Mouse (Mus musculus) MEL (cell line): ENCODE measurements around the gene Ep400. TPM values are rescaled to one million over a fixed set of nuclear protein-coding genes. Genes with fewer than 3 reads are reported as not detected.
A peak's percentile ranks its signal among the peaks of the same experiment; 100 is the strongest.

Source experiments
- DNase-seq: peaks from one replicate; pipeline ENCODE4 v3.0.0; 2011; ENCODE audit warnings: low read depth, low spot score
- H3K27ac ChIP-seq: 2 replicates; pipeline ENCODE4 v1.5.1; 2012; ENCODE audit warnings: low read depth, mild to moderate bottlenecking, control low read depth, low read length, moderate library complexity; ENCODE audit not compliant: control insufficient read depth
- H3K27me3 ChIP-seq, 2 experiments: fragments of 150-350 bp in 1 of 2; sonication (generic) in 1 of 2; 2 replicates each; pipeline ENCODE4 v1.6.1; 2012; ENCODE audit warnings: low read length in 2 of 2, mild to moderate bottlenecking in 2 of 2, improper control_type of control experiment in 1 of 2, moderate library complexity in 1 of 2; ENCODE audit not compliant: insufficient read depth in 2 of 2, control insufficient read depth in 1 of 2
- H3K36me3 ChIP-seq, 2 experiments: 2 replicates each; pipeline ENCODE4 v1.6.1; 2012 to 2014; ENCODE audit warnings: low read length in 2 of 2, improper control_type of control experiment in 1 of 2, inconsistent platforms in 1 of 2, mild to moderate bottlenecking in 1 of 2; ENCODE audit not compliant: insufficient read depth in 2 of 2, control insufficient read depth in 1 of 2
- H3K4me1 ChIP-seq, 2 experiments: fragments of 150-350 bp in 1 of 2; sonication (generic) in 1 of 2; 2 replicates each; pipeline ENCODE4 v1.6.1; 2012; ENCODE audit warnings: low read length in 2 of 2, improper control_type of control experiment in 1 of 2, mild to moderate bottlenecking in 1 of 2; ENCODE audit not compliant: insufficient read depth in 2 of 2, control insufficient read depth in 1 of 2
- H3K4me3 ChIP-seq, 2 experiments: fragments of 150-350 bp in 1 of 2; sonication (generic) in 1 of 2; 2 replicates each; pipeline ENCODE4 v1.5.1; 2012; ENCODE audit warnings: low read depth in 2 of 2, low read length in 2 of 2, mild to moderate bottlenecking in 2 of 2, moderate library complexity in 2 of 2, control low read depth in 1 of 2, improper control_type of control experiment in 1 of 2; ENCODE audit not compliant: control insufficient read depth in 1 of 2, insufficient read depth in 1 of 2
- H3K79me2 ChIP-seq: 2 replicates; pipeline ENCODE4 v1.6.1; 2012; ENCODE audit warnings: mild to moderate bottlenecking, low read length, moderate library complexity; ENCODE audit not compliant: control insufficient read depth, poor library complexity, insufficient read depth
- H3K9ac ChIP-seq: 2 replicates; pipeline ENCODE4 v1.6.1; 2012; ENCODE audit warnings: low read depth, mild to moderate bottlenecking, control low read depth, low read length, moderate library complexity; ENCODE audit not compliant: control insufficient read depth, poor library complexity, severe bottlenecking
- H3K9me3 ChIP-seq: fragments of 150-350 bp; sonication (generic); replicated peaks from 2 replicates; pipeline ENCODE4 v1.6.1; 2012; ENCODE audit warnings: mild to moderate bottlenecking, low read length, improper control_type of control experiment, moderate library complexity; ENCODE audit not compliant: insufficient read depth
- CHD1 ChIP-seq: IDR thresholded peaks from 2 replicates; pipeline ENCODE4 v1.6.1; 2012; ENCODE audit warnings: low read depth, mild to moderate bottlenecking, inconsistent platforms, low read length, improper control_type of control experiment
- E2F4 ChIP-seq: IDR thresholded peaks from 2 replicates; pipeline ENCODE4 v1.6.1; 2011; ENCODE audit warnings: low read depth, low read length, improper control_type of control experiment, borderline replicate concordance
- EP300 ChIP-seq, 2 experiments: IDR thresholded peaks; 2 replicates each; pipeline ENCODE4 v1.6.1; 2011; ENCODE audit warnings: improper control_type of control experiment in 2 of 2, low read length in 2 of 2, low read depth in 1 of 2, mild to moderate bottlenecking in 1 of 2
- GATA1 ChIP-seq: IDR thresholded peaks from 2 replicates; pipeline ENCODE4 v1.6.1; 2011; ENCODE audit warnings: low read depth, low read length, improper control_type of control experiment
- KAT2A ChIP-seq: conservative IDR thresholded peaks from 2 replicates; pipeline ENCODE4 v1.6.1; 2012; ENCODE audit warnings: low read depth, low read length, improper control_type of control experiment, inconsistent platforms
- MAX ChIP-seq: IDR thresholded peaks from 2 replicates; pipeline ENCODE4 v1.6.1; 2011; ENCODE audit warnings: low read length, improper control_type of control experiment
- MAZ ChIP-seq: IDR thresholded peaks from 2 replicates; pipeline ENCODE4 v1.6.1; 2012; ENCODE audit warnings: low read depth, mild to moderate bottlenecking, inconsistent platforms, low read length, improper control_type of control experiment
- MEF2A ChIP-seq: IDR thresholded peaks from 2 replicates; pipeline ENCODE4 v1.6.1; 2014; ENCODE audit warnings: low read depth, mild to moderate bottlenecking, inconsistent platforms, low read length, improper control_type of control experiment; ENCODE audit not compliant: poor library complexity, insufficient replicate concordance, severe bottlenecking; ENCODE audit errors: extremely low read depth
- MXI1 ChIP-seq: IDR thresholded peaks from 2 replicates; pipeline ENCODE4 v1.6.1; 2011; ENCODE audit warnings: mild to moderate bottlenecking, low read depth, low read length, improper control_type of control experiment
- NELFE ChIP-seq: IDR thresholded peaks from 2 replicates; pipeline ENCODE4 v1.6.1; 2011; ENCODE audit warnings: low read depth, low read length, improper control_type of control experiment
- NRF1 ChIP-seq: IDR thresholded peaks from 2 replicates; pipeline ENCODE4 v1.6.1; 2014; ENCODE audit warnings: low read depth, mild to moderate bottlenecking, inconsistent platforms, low read length, improper control_type of control experiment, moderate library complexity; ENCODE audit not compliant: poor library complexity, insufficient read depth, severe bottlenecking
- POLR2AphosphoS5 ChIP-seq: IDR thresholded peaks from 2 replicates; pipeline ENCODE4 v1.6.1; 2012; ENCODE audit warnings: low read depth, borderline replicate concordance, mild to moderate bottlenecking, inconsistent platforms, low read length, moderate library complexity, mixed read lengths
- RCOR1 ChIP-seq: IDR thresholded peaks from 2 replicates; pipeline ENCODE4 v1.6.1; 2012; ENCODE audit warnings: low read depth, mild to moderate bottlenecking, inconsistent platforms, low read length, improper control_type of control experiment
- SIN3A ChIP-seq: IDR thresholded peaks from 2 replicates; pipeline ENCODE4 v1.6.1; 2012; ENCODE audit warnings: low read length, improper control_type of control experiment, inconsistent platforms
- TAL1 ChIP-seq: IDR thresholded peaks from 2 replicates; pipeline ENCODE4 v1.6.1; 2012; ENCODE audit warnings: mild to moderate bottlenecking, inconsistent platforms, low read length, moderate library complexity, mixed read lengths
- TBP ChIP-seq: IDR thresholded peaks from 2 replicates; pipeline ENCODE4 v1.8.0; 2011; ENCODE audit warnings: low read depth, low read length, improper control_type of control experiment
- TCF12 ChIP-seq: IDR thresholded peaks from 2 replicates; pipeline ENCODE4 v1.6.1; 2014; ENCODE audit warnings: low read depth, mild to moderate bottlenecking, inconsistent platforms, low read length, improper control_type of control experiment, moderate library complexity
- UBTF ChIP-seq: IDR thresholded peaks from 2 replicates; pipeline ENCODE4 v1.6.1; 2012; ENCODE audit warnings: low read depth, mild to moderate bottlenecking, inconsistent platforms, low read length, improper control_type of control experiment, moderate library complexity, borderline replicate concordance; ENCODE audit not compliant: insufficient read depth
- USF1 ChIP-seq: IDR thresholded peaks from 2 replicates; pipeline ENCODE4 v1.6.1; 2014; ENCODE audit warnings: low read depth, mild to moderate bottlenecking, inconsistent platforms, low read length, improper control_type of control experiment, moderate library complexity
- USF2 ChIP-seq, 2 experiments: IDR thresholded peaks; 2 replicates each; pipeline ENCODE4 v1.6.1; 2011 to 2012; ENCODE audit warnings: improper control_type of control experiment in 2 of 2, low read length in 2 of 2, borderline replicate concordance in 1 of 2, inconsistent platforms in 1 of 2, low read depth in 1 of 2, mild to moderate bottlenecking in 1 of 2; ENCODE audit not compliant: insufficient read depth in 1 of 2
- ZKSCAN1 ChIP-seq: IDR thresholded peaks from 2 replicates; pipeline ENCODE4 v1.6.1; 2012; ENCODE audit warnings: low read depth, mild to moderate bottlenecking, inconsistent platforms, low read length, improper control_type of control experiment, moderate library complexity
- ZMIZ1 ChIP-seq: IDR thresholded peaks from 2 replicates; pipeline ENCODE4 v1.6.1; 2012; ENCODE audit warnings: low read depth, mild to moderate bottlenecking, inconsistent platforms, low read length, improper control_type of control experiment, moderate library complexity
- polyA plus RNA-seq, 2 experiments: library from polyadenylated mRNA; stranded (reverse) in 1 of 2; unstranded in 1 of 2; fragments of >175 nt in 1 of 2; fragments of >200 nt in 1 of 2; gene quantifications; 2 replicates each; pipeline versions ENCODE4 v1.2.1 to v1.2.4; 2012; ENCODE audit warnings: low replicate concordance in 2 of 2, low read depth in 1 of 2; ENCODE audit not compliant: insufficient read length in 2 of 2, insufficient read depth in 1 of 2, missing spikeins in 1 of 2
- total RNA-seq: library from RNA; depleted of rRNA; stranded (reverse); fragments of 300-350 nt; gene quantifications from 2 replicates; pipeline ENCODE4 v1.2.3, GENCODE M21; 2012

Gene Ep400
- total and polyA plus RNA-seq, 3 experiments: 21.5 to 96.8 (median 27.2) TPM

DNA sequence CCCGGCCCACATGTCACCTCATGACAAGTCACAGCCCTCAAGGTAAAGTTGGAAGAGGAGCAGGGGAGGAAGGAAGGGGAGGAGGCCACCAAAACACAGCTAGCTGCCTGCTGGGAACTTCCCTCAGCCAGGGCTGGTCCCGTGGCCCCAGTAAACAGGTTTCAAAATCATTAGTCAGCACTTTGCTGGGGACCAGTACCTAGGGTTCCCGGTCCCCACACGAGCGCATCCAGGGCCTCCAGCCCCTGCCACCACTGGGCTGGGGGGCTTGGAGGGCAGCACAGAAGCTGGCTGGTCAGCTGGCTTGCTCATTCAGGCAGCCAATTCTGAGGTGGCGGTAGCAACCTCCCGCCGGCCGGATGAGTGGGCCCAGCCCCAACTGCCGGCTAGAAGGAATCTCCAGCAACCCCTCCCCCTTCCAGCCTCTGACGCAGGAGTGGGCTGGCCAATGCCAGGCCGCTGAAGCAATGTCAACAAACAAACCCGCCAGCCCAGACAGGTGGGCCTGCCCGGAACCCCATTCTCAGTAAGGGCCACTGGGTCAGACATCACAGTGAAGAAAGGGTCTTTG, 37.6 kb upstream of the Ep400 start (continued):
- no peak for TF ChIP-seq ZKSCAN1
- no peak for TF ChIP-seq ZMIZ1
- no peak for TF ChIP-seq E2F4

DNA sequence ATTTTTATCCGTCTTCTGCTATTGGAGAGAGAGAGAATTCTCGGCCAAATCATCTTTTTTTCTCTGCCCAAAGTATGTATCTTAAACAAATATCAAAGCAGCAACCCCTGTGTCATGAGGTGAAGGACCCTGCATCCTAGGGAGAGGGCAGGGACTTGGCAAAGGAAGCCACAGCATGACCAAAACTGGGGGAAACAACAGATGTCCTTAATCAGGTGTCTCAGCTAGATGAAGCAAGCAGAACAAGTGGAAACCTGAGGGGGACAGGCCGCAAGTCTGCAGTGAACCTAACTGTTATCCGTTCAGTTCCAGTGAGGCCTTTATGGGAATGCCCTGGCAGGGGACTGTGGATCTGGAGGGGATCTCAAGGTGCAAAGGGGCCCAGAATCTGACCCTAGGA, 36.9 kb upstream of the Ep400 start:
- no peak for DNase-seq
- Histone ChIP-seq H3K9me3 (no peaks in the 10 kb centered on the region), H3K27me3 (no peaks in the 10 kb centered on the region)
- TF ChIP-seq NRF1: no peak
- TF ChIP-seq RCOR1: no peak
- no peak for TF ChIP-seq TAL1
- no peak for TF ChIP-seq USF2 (IDR thresholded peaks at IDR 0.05; ENCODE audit: borderline replicate concordance in 1 of 2, insufficient read depth in 1 of 2, low read depth in 1 of 2, low read length in 2 of 2)
- no peak for TF ChIP-seq UBTF
- TF ChIP-seq MXI1: no peak
- no peak for TF ChIP-seq POLR2AphosphoS5
- TF ChIP-seq EP300 (IDR thresholded peaks at IDR 0.05; ENCODE audit: low read depth in 1 of 2, low read length in 2 of 2): no peak
- TF ChIP-seq CHD1: no peak
- no peak for TF ChIP-seq MAX
- no peak for TF ChIP-seq SIN3A
- TF ChIP-seq, all 39 proteins: peak for 0
- Histone ChIP-seq H3K9ac (peak overlapping the region; percentile 69), H3K27ac (peak overlapping the region; percentile 49), H3K4me3 (peak overlapping the region in 1 of 2 experiments; percentile 87; a peak in 2 of 4 replicates), H3K79me2 (peaks cover 8% of the 10 kb centered on the region), H3K36me3 (peaks cover 0 to 30% of the 10 kb centered on the region in 2 experiments; a peak in 2 of 4 replicates), H3K4me1 (peaks cover 14 to 34% of the 10 kb centered on the region in 2 experiments)

DNA sequence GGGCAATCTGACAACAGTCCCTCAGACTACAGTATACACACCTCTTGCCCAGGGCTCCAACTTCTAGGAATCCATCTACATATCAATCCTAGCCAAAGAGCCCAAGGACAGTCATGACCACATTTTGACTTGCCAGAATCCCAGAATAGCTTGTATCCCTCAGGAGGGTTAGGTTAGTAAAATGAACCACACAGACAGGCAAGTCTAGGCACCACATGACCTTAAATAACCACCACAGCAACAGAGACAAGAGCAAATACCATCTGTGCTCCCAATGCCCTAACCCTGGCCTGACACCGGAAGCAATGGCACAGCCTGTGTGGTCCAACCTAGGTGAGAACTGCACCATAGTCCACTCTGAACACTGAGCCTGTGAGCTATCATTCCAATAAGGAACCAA, 36.2 kb upstream of the Ep400 start:
- TF ChIP-seq NELFE (no peak), MEF2A (no peak), USF1 (no peak), CHD1 (no peak), EP300 (IDR thresholded peaks at IDR 0.05; ENCODE audit: low read depth in 1 of 2, low read length in 2 of 2) (no peak), TBP (no peak), KAT2A (no peak), TCF12 (no peak), ZMIZ1 (no peak), E2F4 (no peak), MAZ (no peak), NRF1 (no peak), GATA1 (no peak)
- Histone ChIP-seq H3K36me3 (peaks cover 0 to 33% of the 10 kb centered on the region in 2 experiments; a peak in 2 of 4 replicates), H3K4me3 (no peak overlapping the region), H3K79me2 (peaks cover 8% of the 10 kb centered on the region), H3K27ac (no peak overlapping the region), H3K4me1 (peaks cover 16 to 37% of the 10 kb centered on the region in 2 experiments), H3K27me3 (no peaks in the 10 kb centered on the region), H3K9me3 (no peaks in the 10 kb centered on the region), H3K9ac (no peak overlapping the region)
- no peak for DNase-seq
